Mouse (Mus musculus) pancreas, adult 10 weeks (tissue): Measurements from ENCODE around the gene Khk. TPM values are rescaled to one million over a fixed set of nuclear protein-coding genes. Genes with fewer than 3 reads are reported as not detected.

Experiments
- polyA plus RNA-seq: library from polyadenylated mRNA; stranded (reverse); fragments of 350-450 nt; fragmentation: Illumina TruSeq; extraction: RNeasy Lipid Tissue Mini Kit (QIAGEN cat#74804); gene quantifications from one replicate; pipeline ENCODE4 v1.2.3, GENCODE M21; 2015; ENCODE audit warnings: low read depth, low replicate concordance; ENCODE audit not compliant: insufficient read depth

The Khk gene
- 15.5 TPM for polyA plus RNA-seq

GRCm38 (mm10) chr5:30921256-30922033, at the start of gene Khk:
Khk (plus strand) TSS chr5:30921431.

GRCm38 (mm10) chr5:30888337-30889087, 32.7 kb upstream of the Khk start, which contains the start of gene Agbl5:
Agbl5 (plus strand) TSS chr5:30888694.

GRCm38 (mm10) chr5:30907413-30908059, 13.7 kb upstream of the Khk start, which contains the start of gene Ost4:
Ost4 (minus strand) TSS chr5:30907788.

GRCm38 (mm10) chr5:30913060-30913841, 8.0 kb upstream of the Khk start, which contains the start of gene Emilin1:
Emilin1 (plus strand) TSS chr5:30913402.

GRCm38 (mm10) chr5:30944956-30945781, 23.9 kb downstream of the Khk start, which contains the start of gene Cgref1:
Cgref1 (minus strand) TSS chr5:30945591.

GRCm38 (mm10) chr5:30959966-30960501, 38.8 kb downstream of the Khk start, which contains the start of gene Preb:
Preb (minus strand) TSS chr5:30960361.

GRCm38 (mm10) chr5:30968416-30968815, 47.2 kb downstream of the Khk start, which contains the start of gene Tcf23:
Tcf23 (plus strand) TSS chr5:30968662.

Other genes starting within 250 kb of the Khk start
- 0.70 TPM for gene Dpysl5, start 209.9 kb upstream of the Khk start, polyA plus RNA-seq
- 13.9 TPM for gene Mapre3, start 106.8 kb upstream of the Khk start, polyA plus RNA-seq
- 66.6 TPM for gene Tmem214, start 53.4 kb upstream of the Khk start, polyA plus RNA-seq
- gene Agbl5, start 32.7 kb upstream of the Khk start, polyA plus RNA-seq = 5.4 TPM
- gene Ost4, start 13.6 kb upstream of the Khk start, polyA plus RNA-seq = 52.5 TPM
- gene Emilin1, start 8.0 kb upstream of the Khk start, polyA plus RNA-seq = 16.0 TPM
- gene Cgref1, start 24.2 kb downstream of the Khk start, polyA plus RNA-seq = 3.9 TPM
- gene Preb, start 38.9 kb downstream of the Khk start, polyA plus RNA-seq = 80.6 TPM
- gene Tcf23, start 47.2 kb downstream of the Khk start, polyA plus RNA-seq = 0.31 TPM
- 39.3 TPM for gene Atraid, start 126.9 kb downstream of the Khk start, polyA plus RNA-seq
- gene Slc5a6, start 127.5 kb downstream of the Khk start, polyA plus RNA-seq = 4.2 TPM
- gene Cad, start 133.3 kb downstream of the Khk start, polyA plus RNA-seq = 11.6 TPM
- not detected for gene Dnajc5g, start 184.9 kb downstream of the Khk start, polyA plus RNA-seq
- not detected for gene Slc30a3, start 186.8 kb downstream of the Khk start, polyA plus RNA-seq
- gene Trim54, start 195.3 kb downstream of the Khk start, polyA plus RNA-seq = not detected
- gene Ucn, start 217.4 kb downstream of the Khk start, polyA plus RNA-seq = not detected
- gene Mpv17, start 232.8 kb downstream of the Khk start, polyA plus RNA-seq = 13.0 TPM